Mouse (Mus musculus) olfactory bulb, adult 2 months (tissue): ENCODE results near the gene Fam167b.

Source experiments
- CTCF ChIP-seq: fragments of 200-500 bp; IDR thresholded peaks from 2 replicates; pipeline ENCODE4 v1.5.1; 2012; ENCODE audit warnings: low read depth, mild to moderate bottlenecking, low read length, moderate library complexity; ENCODE audit not compliant: insufficient read depth
- POLR2A ChIP-seq: fragments of 200-500 bp; IDR thresholded peaks from 2 replicates; pipeline ENCODE4 v1.6.1; 2012; ENCODE audit warnings: mild to moderate bottlenecking, low read depth, low read length, moderate library complexity; ENCODE audit not compliant: insufficient read depth

DNA sequence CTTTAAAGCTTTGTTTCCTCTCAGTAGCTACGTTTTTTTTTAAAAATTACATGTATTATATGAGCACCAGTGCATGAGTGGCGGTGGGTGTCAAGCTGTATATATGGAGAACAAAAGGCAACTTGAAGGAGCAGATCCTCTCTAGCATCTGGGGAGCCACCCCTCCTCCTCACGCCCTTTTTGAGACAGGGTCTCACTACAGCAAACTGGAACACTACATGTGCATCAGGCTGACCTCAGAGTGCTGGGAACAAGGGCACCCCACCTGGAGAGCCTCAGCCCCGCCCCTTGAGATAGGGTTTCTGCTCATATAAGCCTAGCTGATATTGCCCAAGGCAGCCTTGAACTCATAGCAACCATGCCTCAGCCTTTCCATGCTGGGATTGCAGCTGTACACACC is 47.1 kb upstream of the Fam167b start:
- TF ChIP-seq CTCF: no peak
- no peak for TF ChIP-seq POLR2A
